Mouse (Mus musculus) stomach, embryonic 14.5 days (tissue): ENCODE data around the gene Cyp4f13. TPM values are rescaled to one million over a fixed set of nuclear protein-coding genes. Genes with fewer than 3 reads are reported as not detected.

Experiments used
- ATAC-seq: fragments of 200-750 bp; cut with Nextera tagmentation; 2 replicates; pipeline ENCODE4 v1.8.0; 2017; ENCODE audit warnings: low read depth, moderate TSS enrichment; ENCODE audit not compliant: insufficient number of reproducible peaks, insufficient read depth, low FRiP score
- H3K27ac ChIP-seq: fragments of 300-500 bp; sonication (generic); 2 replicates; pipeline ENCODE4 v1.5.1; 2014; ENCODE audit warnings: mild to moderate bottlenecking, low read length, moderate library complexity, mixed read lengths
- H3K27me3 ChIP-seq: fragments of 300-500 bp; sonication (generic); 2 replicates; pipeline ENCODE4 v1.6.1; 2014; ENCODE audit warnings: low read length, control low read depth, mixed read lengths; ENCODE audit not compliant: control insufficient read depth, insufficient read depth
- H3K36me3 ChIP-seq: fragments of 300-500 bp; sonication (generic); 2 replicates; pipeline ENCODE4 v1.6.1; 2014; ENCODE audit warnings: mild to moderate bottlenecking, control low read depth, low read length, moderate library complexity, mixed read lengths; ENCODE audit not compliant: control insufficient read depth, insufficient read depth
- H3K4me1 ChIP-seq: fragments of 300-500 bp; sonication (generic); 2 replicates; pipeline ENCODE4 v1.6.1; 2014; ENCODE audit warnings: low read length, control low read depth, mixed read lengths; ENCODE audit not compliant: control insufficient read depth, insufficient read depth
- H3K4me2 ChIP-seq: fragments of 300-500 bp; sonication (generic); replicated peaks from 2 replicates; pipeline ENCODE4 v1.6.1; 2014; ENCODE audit warnings: low read depth, low read length, control low read depth
- H3K4me3 ChIP-seq: fragments of 300-500 bp; sonication (generic); 2 replicates; pipeline ENCODE4 v1.5.1; 2014; ENCODE audit warnings: low read depth, low read length, control low read depth
- H3K9ac ChIP-seq: fragments of 300-500 bp; sonication (generic); replicated peaks from 2 replicates; pipeline ENCODE4 v1.6.1; 2014; ENCODE audit warnings: low read depth, mild to moderate bottlenecking, control low read depth, low read length, moderate library complexity, mixed read lengths
- H3K9me3 ChIP-seq: fragments of 300-500 bp; sonication (generic); 2 replicates; pipeline ENCODE4 v1.6.1; 2016; ENCODE audit warnings: low read depth, low read length, control low read depth; ENCODE audit not compliant: control insufficient read depth
- WGBS: fragments of 180-500 bp; shearing (Covaris S2); extraction: QIAGEN DNeasy Blood & Tissue Kit; methylation state at CpG from one replicate; pipeline ENCODE4 v1.1.7; 2014; 5-methylcytosine and 5-hydroxymethylcytosine counted together
- polyA plus RNA-seq: library from polyadenylated mRNA; unstranded; fragments of >200 nt; fragmentation: Nextera tagmentation; extraction: Ambion mirVana; gene quantifications from 2 replicates; pipeline ENCODE4 v1.2.1, GENCODE M21; 2014

Cyp4f13 gene
- 12.3 and 18.8 TPM in 2 replicates for polyA plus RNA-seq

DNA sequence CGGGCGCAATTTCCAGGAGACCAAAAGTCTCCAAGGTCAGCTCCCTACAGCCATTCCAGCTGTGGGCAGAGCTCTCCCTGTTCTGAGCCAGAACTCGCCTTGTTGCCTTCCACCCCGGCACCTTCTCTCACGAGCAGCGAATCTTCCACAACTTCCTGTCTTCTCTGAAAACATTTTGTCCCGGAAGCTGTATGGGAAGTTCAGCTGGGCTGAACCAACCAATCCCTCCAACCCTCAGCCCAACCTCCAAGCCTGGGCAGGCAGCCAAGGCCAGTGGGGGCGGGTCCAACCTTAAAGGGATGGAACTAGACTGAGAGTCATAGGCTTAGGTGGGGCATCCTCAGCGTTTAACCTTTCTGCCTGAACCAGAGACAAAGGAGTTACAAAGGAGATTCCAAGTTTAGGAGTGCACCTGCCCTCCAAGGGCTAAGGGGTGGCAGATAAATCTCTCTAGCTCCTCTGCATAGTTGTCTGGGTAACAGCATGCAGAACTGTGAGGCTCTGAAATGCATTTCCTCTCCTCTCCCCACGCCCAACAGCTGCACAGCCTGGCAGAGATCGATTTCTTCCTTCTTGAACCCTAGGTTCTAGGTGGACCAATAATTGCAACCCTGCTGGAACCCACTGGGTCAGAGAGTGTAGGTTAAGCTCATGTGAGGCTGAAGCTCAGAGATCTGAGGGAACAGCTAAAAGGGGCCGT lies at the start of gene Cyp4f13:
TSS of gene Cyp4f13 (minus strand) at position 188 of the 700 bp plus-strand sequence.
- WGBS, result 13% methylated on average over 12 of the region's 12 CpGs
- peak; percentile 98 for ATAC-seq
- Histone ChIP-seq H3K4me3 (peak within 1 kb of the TSS; percentile 46), H3K9ac (peak within 1 kb of the TSS; percentile 55), H3K36me3 (no peaks in the 10 kb centered on the region), H3K4me1 (peaks cover 4% of the 10 kb centered on the region; the same call in 1 of the 2 replicates), H3K4me2 (peak within 1 kb of the TSS; percentile 89), H3K9me3 (no peaks in the 10 kb centered on the region), H3K27me3 (no peaks in the 10 kb centered on the region), H3K27ac (peak within 1 kb of the TSS; percentile 66; the same call in 1 of the 2 replicates)

- peak; percentile 92 for ATAC-seq
- no peaks in the 10 kb centered on the region for H3K27me3 ChIP-seq
- H3K36me3 ChIP-seq, result no peaks in the 10 kb centered on the region; the same call in 1 of the 2 replicates
- 1% methylated on average over 21 of the region's 21 CpGs for WGBS
- peak within 1 kb of the TSS; percentile 52; the same call in 1 of the 2 replicates for H3K27ac ChIP-seq
- peaks cover 6% of the 10 kb centered on the region; the same call in 1 of the 2 replicates for H3K4me1 ChIP-seq
- H3K9ac ChIP-seq, result peak within 1 kb of the TSS; percentile 41
- H3K9me3 ChIP-seq, result no peaks in the 10 kb centered on the region
- H3K4me2 ChIP-seq, result peak within 1 kb of the TSS; percentile 81
- H3K4me3 ChIP-seq, result peak within 1 kb of the TSS; percentile 58
Measured at GRCm38 (mm10) chr17:32992699-32993474, 45.7 kb upstream of the Cyp4f13 start, which contains the start of gene Zfp952. Gene Zfp952 (plus strand): TSS chr17:32993129.

GRCm38 (mm10) chr17:32991965-32992698 lies 44.9 kb upstream of the Cyp4f13 start:
- H3K27me3 ChIP-seq, result no peaks in the 10 kb centered on the region
- peak overlapping the region; percentile 81 for H3K4me2 ChIP-seq
- no peak for ATAC-seq
- no peak overlapping the region for H3K27ac ChIP-seq
- H3K9ac ChIP-seq, result no peak overlapping the region
- no peaks in the 10 kb centered on the region for H3K9me3 ChIP-seq
- no peaks in the 10 kb centered on the region; the same call in 1 of the 2 replicates for H3K36me3 ChIP-seq
- H3K4me1 ChIP-seq, result peaks cover 6% of the 10 kb centered on the region; the same call in 1 of the 2 replicates
- H3K4me3 ChIP-seq, result peak overlapping the region; percentile 58
- WGBS, result 65% methylated on average over 12 of the region's 12 CpGs

GRCm38 (mm10) chr17:32986301-32986700 lies 39.1 kb upstream of the Cyp4f13 start:
- no peaks in the 10 kb centered on the region for H3K9me3 ChIP-seq
- no peaks in the 10 kb centered on the region for H3K4me1 ChIP-seq
- H3K27me3 ChIP-seq, result no peaks in the 10 kb centered on the region
- H3K27ac ChIP-seq, result no peak overlapping the region
- no peak for ATAC-seq
- H3K4me3 ChIP-seq, result no peak overlapping the region
- H3K9ac ChIP-seq, result no peak overlapping the region
- 69% methylated on average over 4 of the region's 4 CpGs for WGBS
- no peaks in the 10 kb centered on the region for H3K36me3 ChIP-seq
- H3K4me2 ChIP-seq, result no peak overlapping the region

GRCm38 (mm10) chr17:32981361-32981760 lies 34.2 kb upstream of the Cyp4f13 start:
- Histone ChIP-seq H3K9ac (no peak overlapping the region), H3K36me3 (peaks cover 27% of the 10 kb centered on the region), H3K27ac (no peak overlapping the region), H3K9me3 (no peaks in the 10 kb centered on the region), H3K27me3 (no peaks in the 10 kb centered on the region), H3K4me3 (no peak overlapping the region), H3K4me2 (no peak overlapping the region), H3K4me1 (no peaks in the 10 kb centered on the region)
- ATAC-seq, result no peak
- WGBS, result 70% methylated on average over 4 of the region's 4 CpGs

DNA sequence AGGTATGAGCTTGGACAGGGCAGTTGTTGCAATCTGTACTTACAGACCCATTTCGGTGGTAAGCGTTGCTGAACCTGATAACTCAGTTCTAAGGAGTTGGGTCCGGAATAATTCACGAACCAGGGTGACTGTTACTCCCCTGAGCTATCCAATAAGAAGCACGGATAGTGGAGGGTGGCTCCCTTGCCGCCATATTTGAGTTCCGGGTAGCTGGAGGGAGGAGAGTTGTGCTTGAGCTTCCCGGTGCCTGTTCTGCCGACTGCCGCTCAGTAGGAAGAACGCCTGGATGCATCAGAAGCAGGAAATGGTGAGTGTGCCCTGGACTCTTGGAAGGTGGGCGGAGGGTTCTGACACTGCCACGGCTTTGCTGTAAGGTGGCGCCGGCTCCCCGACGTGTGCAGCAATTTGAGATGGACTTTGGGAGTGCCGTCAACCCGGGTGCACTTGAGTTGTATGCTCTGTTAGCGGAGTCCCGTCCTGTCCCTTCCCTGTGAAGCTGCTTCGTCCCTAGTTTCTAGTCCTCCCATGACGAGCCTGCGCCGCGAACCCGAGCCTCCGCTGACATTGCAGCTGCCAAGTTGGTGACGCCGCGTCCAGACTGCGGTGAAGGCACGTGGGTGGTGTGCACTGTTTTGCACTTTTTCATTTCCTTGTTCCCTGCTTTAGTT lies 18.6 kb upstream of the Cyp4f13 start, which contains the start of gene Zfp472:
TSS of gene Zfp472 (plus strand) at position 192 of the 668 bp plus-strand sequence.
- no peaks in the 10 kb centered on the region for H3K9me3 ChIP-seq
- peak within 1 kb of the TSS; percentile 89 for H3K4me3 ChIP-seq
- H3K4me1 ChIP-seq, result peaks cover 11% of the 10 kb centered on the region; the same call in 1 of the 2 replicates
- H3K4me2 ChIP-seq, result peak within 1 kb of the TSS; percentile 70
- peak; percentile 99 for ATAC-seq
- peak within 1 kb of the TSS; percentile 90 for H3K27ac ChIP-seq
- peak within 1 kb of the TSS; percentile 77 for H3K9ac ChIP-seq
- H3K36me3 ChIP-seq, result no peaks in the 10 kb centered on the region
- H3K27me3 ChIP-seq, result no peaks in the 10 kb centered on the region
- 0% methylated on average over 33 of the region's 33 CpGs for WGBS

DNA sequence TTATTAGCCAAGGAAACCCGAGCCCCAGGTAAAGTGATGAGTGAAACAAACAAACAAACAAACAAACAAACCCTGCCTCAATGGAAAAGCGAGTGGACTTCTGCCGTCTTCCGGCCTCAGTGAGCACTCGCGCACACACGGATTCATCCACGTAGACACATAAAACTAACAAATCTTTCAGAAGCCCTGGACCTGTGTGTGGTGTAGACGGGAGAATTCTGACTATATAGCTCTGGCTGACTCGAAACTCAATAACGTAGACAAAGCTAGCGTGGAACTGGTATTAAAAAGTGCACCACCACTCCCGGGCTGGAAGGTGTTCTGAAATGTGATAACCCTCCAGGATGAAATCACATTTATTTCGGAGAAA lies 18.0 kb upstream of the Cyp4f13 start:
- Histone ChIP-seq H3K27me3 (no peaks in the 10 kb centered on the region), H3K9me3 (no peaks in the 10 kb centered on the region), H3K4me2 (peak overlapping the region; percentile 70), H3K27ac (peak overlapping the region; percentile 90; the same call in 1 of the 2 replicates), H3K4me1 (peaks cover 11% of the 10 kb centered on the region; the same call in 1 of the 2 replicates), H3K9ac (peak overlapping the region; percentile 49), H3K4me3 (peak overlapping the region; percentile 89), H3K36me3 (no peaks in the 10 kb centered on the region)
- WGBS, result 0% methylated on average over 14 of the region's 14 CpGs
- peak; percentile 48; the same call in 1 of the 2 replicates for ATAC-seq
